In the genomic region with DNA sequence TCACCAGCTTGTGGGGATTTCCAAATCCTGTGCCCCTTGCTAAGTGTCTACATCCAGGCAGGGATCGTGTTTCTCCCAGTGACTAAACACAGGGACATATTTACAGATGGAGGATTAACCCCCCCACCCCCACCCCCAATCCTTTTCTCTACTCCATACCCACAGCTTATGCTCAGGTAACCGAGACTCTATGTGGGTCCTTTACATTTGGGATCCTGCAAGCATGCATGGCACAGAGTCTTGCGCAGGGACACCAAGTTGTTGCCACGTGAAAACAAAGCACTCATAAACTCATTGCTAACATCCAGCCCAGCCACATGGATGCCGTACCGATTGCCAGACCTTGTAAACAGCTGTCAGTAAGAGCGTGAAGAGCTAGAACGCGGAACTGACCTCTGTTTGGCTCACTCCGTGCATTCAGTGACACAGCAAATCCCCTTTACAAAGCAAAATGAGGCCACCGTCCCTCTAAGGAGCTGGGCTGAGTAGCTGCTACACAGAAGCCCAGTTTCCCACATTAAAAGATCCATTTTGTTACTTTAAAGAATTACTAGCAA, we compare ENCODE assay signal across 8 mouse cellular contexts.
DNase-seq lines count a peak whose midpoint lies in the region; ATAC-seq and TF ChIP-seq lines count a peak whose summit lies in the region.

No protein-coding gene starts in this region.

- peak; percentile 54 for DNase-seq in kidney, adult 2 months
- DNase-seq in embryonic facial prominence, embryonic 10.5 days (ENCODE audit: low spot score), result peak; percentile 16
- DNase-seq in lung, postnatal 10 days, result peak; percentile 43
- DNase-seq in right cerebral cortex, postnatal 10 days (ENCODE audit: low spot score in 2 of 2), result no peak
- DNase-seq in layer of hippocampus, adult 9-10 months (ENCODE audit: low spot score), result no peak
- no peak for DNase-seq in urinary bladder, postnatal 25 days (ENCODE audit: low spot score)

- no peak for ATAC-seq in kidney, embryonic 14.5 days (ENCODE audit: low FRiP score, low TSS enrichment)
- ATAC-seq in hematopoietic stem cell, adult 5-6 weeks (replicated peaks in 1 of 2; ENCODE audit: insufficient read depth in 1 of 2, low FRiP score in 2 of 2, low TSS enrichment in 1 of 2, low read depth in 1 of 2, poor library complexity in 2 of 2, severe bottlenecking in 2 of 2), result peak; percentile 75 to 84

- no peak overlapping the region for H3K27ac ChIP-seq in kidney, adult 2 months (ENCODE audit: insufficient read depth, low read depth, low read length)
- H3K27ac ChIP-seq in kidney, embryonic 14.5 days (ENCODE audit: low read depth, low read length), result no peak overlapping the region
- peak overlapping the region; percentile 44 for H3K27ac ChIP-seq in embryonic facial prominence, embryonic 10.5 days (replicated peaks)

- H3K36me3 ChIP-seq in kidney, adult 2 months (ENCODE audit: control insufficient read depth, insufficient read depth, low read length), result no peaks in the 10 kb centered on the region
- H3K36me3 ChIP-seq in kidney, embryonic 14.5 days (ENCODE audit: control insufficient read depth, insufficient read depth, low read length), result no peaks in the 10 kb centered on the region
- H3K36me3 ChIP-seq in embryonic facial prominence, embryonic 10.5 days (replicated peaks), result no peaks in the 10 kb centered on the region

- no peak for TF ChIP-seq POLR2A in kidney, adult 2 months (IDR thresholded peaks at IDR 0.05; ENCODE audit: low read depth, low read length)

- TF ChIP-seq CTCF in kidney, adult 2 months (conservative IDR thresholded peaks at IDR 0.05; ENCODE audit: insufficient read depth, insufficient read length, low read depth, low read length), result no peak

- no peaks in the 10 kb centered on the region for H3K27me3 ChIP-seq in kidney, adult 2 months (replicated peaks; ENCODE audit: control insufficient read depth, insufficient read depth, low read length)
- no peaks in the 10 kb centered on the region for H3K27me3 ChIP-seq in kidney, embryonic 14.5 days (ENCODE audit: control insufficient read depth, insufficient read depth, low read length)
- H3K27me3 ChIP-seq in embryonic facial prominence, embryonic 10.5 days (replicated peaks; ENCODE audit: low read depth, poor library complexity, severe bottlenecking), result no peaks in the 10 kb centered on the region

- no peaks in the 10 kb centered on the region for H3K9me3 ChIP-seq in kidney, embryonic 14.5 days (ENCODE audit: control insufficient read depth, low read length)
- H3K9me3 ChIP-seq in embryonic facial prominence, embryonic 10.5 days, result no peaks in the 10 kb centered on the region

- WGBS in kidney, adult 2 months, result 49% methylated on average over 11 of the region's 11 CpGs
- 37% methylated on average over 11 of the region's 11 CpGs for WGBS in kidney, embryonic 14.5 days
- WGBS in embryonic facial prominence, embryonic 10.5 days, result 51% methylated on average over 11 of the region's 11 CpGs

- H3K9ac ChIP-seq in kidney, embryonic 14.5 days (ENCODE audit: low read depth, low read length), result no peak overlapping the region

- no peak overlapping the region for H3K4me3 ChIP-seq in kidney, adult 2 months (ENCODE audit: insufficient read depth, low read depth, low read length)
- H3K4me3 ChIP-seq in kidney, embryonic 14.5 days (ENCODE audit: low read length), result no peak overlapping the region
- H3K4me3 ChIP-seq in embryonic facial prominence, embryonic 10.5 days, result no peak overlapping the region

- peaks cover 12% of the 10 kb centered on the region for H3K4me1 ChIP-seq in kidney, adult 2 months (ENCODE audit: control insufficient read depth, insufficient read depth, low read length)
- peaks cover 16% of the 10 kb centered on the region for H3K4me1 ChIP-seq in kidney, embryonic 14.5 days (ENCODE audit: control insufficient read depth, insufficient read depth, low read length)
- H3K4me1 ChIP-seq in embryonic facial prominence, embryonic 10.5 days, result peaks cover 41% of the 10 kb centered on the region

- H3K4me2 ChIP-seq in kidney, embryonic 14.5 days (replicated peaks; ENCODE audit: low read depth, low read length), result no peak overlapping the region

Comparison
In these comparisons a context has a peak if more than half of its experiments do, and no peak if none do; other contexts are left out.
1. DNase-seq: peak in kidney, adult 2 months (single experiment), embryonic facial prominence, embryonic 10.5 days (single experiment) and lung, postnatal 10 days (single experiment); none in right cerebral cortex, postnatal 10 days (0 of 2), layer of hippocampus, adult 9-10 months (single experiment) and urinary bladder, postnatal 25 days (single experiment).